ENCODE assay signal across 8 mouse cellular contexts in the genomic region with DNA sequence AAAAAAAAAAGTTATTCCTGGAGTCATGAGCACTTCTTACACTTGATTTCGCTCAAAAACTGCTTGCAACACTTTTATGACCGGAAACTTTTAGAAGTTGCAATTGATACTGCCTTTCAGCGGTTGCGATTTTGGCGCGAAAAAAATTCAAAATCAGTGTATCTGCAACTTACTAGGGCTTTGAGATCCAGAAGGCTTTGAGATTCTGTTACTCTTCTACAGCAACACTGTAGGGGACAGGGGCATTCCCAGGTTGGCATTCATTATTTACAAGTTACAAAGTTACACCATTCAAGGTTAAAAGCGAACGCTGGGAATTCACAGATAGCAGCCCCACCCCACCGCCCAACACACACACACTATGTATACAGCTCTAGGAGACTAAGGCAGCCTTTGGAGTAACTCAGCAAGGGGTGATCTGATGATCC. TPM values are rescaled to one million over a fixed set of nuclear protein-coding genes. Genes with fewer than 3 reads are reported as not detected.
A peak's percentile ranks its signal among the peaks of the same experiment; 100 is the strongest.
DNase-seq lines count a peak whose midpoint lies in the region; ATAC-seq and TF ChIP-seq lines count a peak whose summit lies in the region.

No protein-coding gene starts in this region.

- ATAC-seq in hindbrain, embryonic 15.5 days (ENCODE audit: low FRiP score, low read depth): no peak
- no peak for ATAC-seq in lung, postnatal 0 days

- H3K27me3 ChIP-seq in CH12.LX (replicated peaks): no peaks in the 10 kb centered on the region
- H3K27me3 ChIP-seq in embryonic facial prominence, embryonic 10.5 days (replicated peaks; ENCODE audit: low read depth, poor library complexity, severe bottlenecking): no peaks in the 10 kb centered on the region
- peaks cover 6% of the 10 kb centered on the region; the same call in 1 of the 2 replicates for H3K27me3 ChIP-seq in hindbrain, embryonic 15.5 days
- no peaks in the 10 kb centered on the region for H3K27me3 ChIP-seq in lung, postnatal 0 days (replicated peaks; ENCODE audit: insufficient read depth, low read length)
- no peaks in the 10 kb centered on the region for H3K27me3 ChIP-seq in splenic B cell, adult 2 months (ENCODE audit: control insufficient read depth, insufficient read depth, low read length, poor library complexity, severe bottlenecking)

- WGBS in embryonic facial prominence, embryonic 10.5 days: 2% methylated on average over 9 of the region's 9 CpGs
- 1% methylated on average over 9 of the region's 9 CpGs for WGBS in hindbrain, embryonic 15.5 days
- WGBS in lung, postnatal 0 days: 1% methylated on average over 9 of the region's 9 CpGs

- no peaks in the 10 kb centered on the region for H3K36me3 ChIP-seq in CH12.LX (replicated peaks in 1 of 2; ENCODE audit: control insufficient read depth in 1 of 2, insufficient read depth in 1 of 2, low read length in 1 of 2)
- no peaks in the 10 kb centered on the region for H3K36me3 ChIP-seq in embryonic facial prominence, embryonic 10.5 days (replicated peaks)
- H3K36me3 ChIP-seq in hindbrain, embryonic 15.5 days: no peaks in the 10 kb centered on the region
- no peaks in the 10 kb centered on the region for H3K36me3 ChIP-seq in lung, postnatal 0 days (ENCODE audit: insufficient read depth, low read length)
- H3K36me3 ChIP-seq in splenic B cell, adult 2 months (ENCODE audit: control insufficient read depth, insufficient read depth, low read length, poor library complexity, severe bottlenecking): no peaks in the 10 kb centered on the region

- H3K79me2 ChIP-seq in CH12.LX (replicated peaks; ENCODE audit: control insufficient read depth, extremely low read depth, insufficient read depth, poor library complexity, severe bottlenecking): no peaks in the 10 kb centered on the region

- dilution Hi-C loops in CH12.LX (cut with MboI; ENCODE audit: extremely low pct_ligation_motif_present, extremely low pct_unique_long_range_greater_than_20kb, low sequenced_read_pairs): no loop called here

- peak overlapping the region in 1 of 3 experiments; percentile 25 for H3K4me3 ChIP-seq in CH12.LX (replicated peaks in 1 of 3; ENCODE audit: low read depth in 2 of 3, low read length in 2 of 3, poor library complexity in 1 of 3)
- peak overlapping the region; percentile 63 for H3K4me3 ChIP-seq in embryonic facial prominence, embryonic 10.5 days
- peak overlapping the region; percentile 41 for H3K4me3 ChIP-seq in hindbrain, embryonic 15.5 days
- H3K4me3 ChIP-seq in lung, postnatal 0 days (ENCODE audit: low read depth, low read length): peak overlapping the region; percentile 34

- peak overlapping the region; percentile 85 for H3K27ac ChIP-seq in CH12.LX (ENCODE audit: insufficient read depth, low read depth)
- peak overlapping the region; percentile 97 for H3K27ac ChIP-seq in embryonic facial prominence, embryonic 10.5 days (replicated peaks)
- H3K27ac ChIP-seq in hindbrain, embryonic 15.5 days (replicated peaks): peak overlapping the region; percentile 65
- peak overlapping the region; percentile 43; the same call in 1 of the 2 replicates for H3K27ac ChIP-seq in lung, postnatal 0 days (ENCODE audit: low read length)

- peak overlapping the region; percentile 72 for H3K4me2 ChIP-seq in CH12.LX (ENCODE audit: insufficient read depth, low read depth, poor library complexity, severe bottlenecking)
- peak overlapping the region; percentile 85 for H3K4me2 ChIP-seq in hindbrain, embryonic 15.5 days
- peak overlapping the region; percentile 56 for H3K4me2 ChIP-seq in lung, postnatal 0 days (replicated peaks; ENCODE audit: low read depth, low read length)

- no peak for TF ChIP-seq CTCF in CH12.LX (conservative IDR thresholded peaks at IDR 0.05 in 1 of 2, IDR thresholded peaks at IDR 0.05 in 1 of 2; ENCODE audit: low read depth in 2 of 2, low read length in 2 of 2)
- no peak for TF ChIP-seq CTCF in lung, postnatal 0 days (IDR thresholded peaks at IDR 0.05)

- DNase-seq in frontal cortex, postnatal 36 days (ENCODE audit: low spot score in 2 of 2): peak; percentile 24 to 43
- DNase-seq in frontal cortex, postnatal 10 days (ENCODE audit: low spot score in 2 of 2): no peak
- DNase-seq in CH12.LX (ENCODE audit: extremely low read depth): peak; percentile 65
- DNase-seq in embryonic facial prominence, embryonic 10.5 days (ENCODE audit: low spot score): peak; percentile 62
- peak; percentile 50 for DNase-seq in lung, postnatal 0 days (ENCODE audit: low spot score)
- DNase-seq in splenic B cell, adult 2 months (ENCODE audit: low read depth, low spot score): peak; percentile 67
- DNase-seq in urinary bladder, postnatal 10 days (ENCODE audit: low spot score): no peak

- no peak for TF ChIP-seq RAD21 in CH12.LX (IDR thresholded peaks at IDR 0.05; ENCODE audit: low read depth, low read length)

- in situ Hi-C loops in CH12.LX (cut with MboI; ENCODE audit: low pct_ligation_motif_present, low pct_unique_long_range_greater_than_20kb, low sequenced_read_pairs): no loop called here

- no peaks in the 10 kb centered on the region for H3K9me3 ChIP-seq in CH12.LX (replicated peaks; ENCODE audit: low read length)
- H3K9me3 ChIP-seq in embryonic facial prominence, embryonic 10.5 days: no peaks in the 10 kb centered on the region
- no peaks in the 10 kb centered on the region for H3K9me3 ChIP-seq in hindbrain, embryonic 15.5 days
- H3K9me3 ChIP-seq in lung, postnatal 0 days (ENCODE audit: low read length): no peaks in the 10 kb centered on the region

- peak overlapping the region; percentile 37 for H3K9ac ChIP-seq in CH12.LX (ENCODE audit: insufficient read depth, low read depth)
- no peak overlapping the region for H3K9ac ChIP-seq in hindbrain, embryonic 15.5 days
- H3K9ac ChIP-seq in lung, postnatal 0 days (replicated peaks; ENCODE audit: low read depth): no peak overlapping the region

- TF ChIP-seq EP300 in CH12.LX (IDR thresholded peaks at IDR 0.05; ENCODE audit: low read length): no peak
- no peak for TF ChIP-seq EP300 in lung, postnatal 0 days (IDR thresholded peaks at IDR 0.05)

- TF ChIP-seq POLR2A in CH12.LX (IDR thresholded peaks at IDR 0.05; ENCODE audit: low read depth, low read length): no peak

- peaks cover 0 to 33% of the 10 kb centered on the region in 2 experiments; a peak in 3 of 4 replicates for H3K4me1 ChIP-seq in CH12.LX (ENCODE audit: control insufficient read depth in 1 of 2, insufficient read depth in 2 of 2)
- H3K4me1 ChIP-seq in embryonic facial prominence, embryonic 10.5 days: peaks cover 40% of the 10 kb centered on the region
- H3K4me1 ChIP-seq in hindbrain, embryonic 15.5 days (replicated peaks): peaks cover 47% of the 10 kb centered on the region
- H3K4me1 ChIP-seq in lung, postnatal 0 days (ENCODE audit: insufficient read depth, low read depth, low read length): peaks cover 10% of the 10 kb centered on the region; the same call in 1 of the 2 replicates

TF ChIP-seq in CH12.LX, 34 proteins besides CTCF, POLR2A, EP300 and RAD21 (continues in another document):
- TF ChIP-seq ELF1 (IDR thresholded peaks at IDR 0.05; ENCODE audit: low read depth, low read length) (no peak), ZNF384 (IDR thresholded peaks at IDR 0.05; ENCODE audit: low read depth, low read length) (peak; percentile 40; the same call in 1 of the 2 replicates), NELFE (IDR thresholded peaks at IDR 0.05; ENCODE audit: low read depth, low read length) (no peak), E2F4 (IDR thresholded peaks at IDR 0.05; ENCODE audit: insufficient replicate concordance, low read depth, low read length) (peak; percentile 97), UBTF (IDR thresholded peaks at IDR 0.05; ENCODE audit: low read depth, low read length) (no peak), IRF4 (IDR thresholded peaks at IDR 0.05; ENCODE audit: low read depth, low read length) (peak; percentile 34; the same call in 1 of the 2 replicates)

RNA-seq across cellular contexts. Expression of a gene that starts 0.6 kb away (rescaled TPM):
- total RNA-seq in CH12.LX (2012; rRNA removed) (797 and 828 TPM in 2 replicates), CH12.LX (2014; rRNA removed) (7.7 and 21.2 TPM in 2 replicates)
- 2.0 and 14.3 TPM in 2 replicates for polyA plus RNA-seq in CH12.LX (2012; ENCODE audit: insufficient read length, low read depth)
- polyA plus RNA-seq in embryonic facial prominence, embryonic 10.5 days (2016; fragmentation: Nextera tagmentation; extraction: Ambion mirVana): 102 and 103 TPM in 2 replicates
- 28.0 and 43.0 TPM in 2 replicates for polyA plus RNA-seq in hindbrain, embryonic 15.5 days (2015; fragmentation: Nextera tagmentation; extraction: Ambion mirVana)
- 14.5 and 16.9 TPM in 2 replicates for polyA plus RNA-seq in lung, postnatal 0 days (2015; fragmentation: Nextera tagmentation; extraction: Ambion mirVana)

RNA-seq across cellular contexts. Expression of a gene that starts 3.3 kb away (rescaled TPM):
- 792 and 1,025 TPM in 2 replicates for total RNA-seq in CH12.LX (2012; rRNA removed)
- 3.0 and 4.7 TPM in 2 replicates for total RNA-seq in CH12.LX (2014; rRNA removed)
- 7.1 TPM in 1 of 2 replicates, not detected in the other for polyA plus RNA-seq in CH12.LX (2012; ENCODE audit: insufficient read length, low read depth)
- 10.9 and 18.0 TPM in 2 replicates for polyA plus RNA-seq in embryonic facial prominence, embryonic 10.5 days (2016; fragmentation: Nextera tagmentation; extraction: Ambion mirVana)
- 1.0 and 1.5 TPM in 2 replicates for polyA plus RNA-seq in hindbrain, embryonic 15.5 days (2015; fragmentation: Nextera tagmentation; extraction: Ambion mirVana)
- 1.3 TPM in 1 of 2 replicates, not detected in the other for polyA plus RNA-seq in lung, postnatal 0 days (2015; fragmentation: Nextera tagmentation; extraction: Ambion mirVana)

RNA-seq across cellular contexts. Expression of a gene that starts 3.3 kb away (rescaled TPM):
- 1,032 and 1,397 TPM in 2 replicates for total RNA-seq in CH12.LX (2012; rRNA removed)
- total RNA-seq in CH12.LX (2014; rRNA removed): 12.2 and 16.6 TPM in 2 replicates
- 0.71 and 1.9 TPM in 2 replicates for polyA plus RNA-seq in CH12.LX (2012; ENCODE audit: insufficient read length, low read depth)
- 34.8 and 36.2 TPM in 2 replicates for polyA plus RNA-seq in embryonic facial prominence, embryonic 10.5 days (2016; fragmentation: Nextera tagmentation; extraction: Ambion mirVana)
- polyA plus RNA-seq in hindbrain, embryonic 15.5 days (2015; fragmentation: Nextera tagmentation; extraction: Ambion mirVana): 3.5 and 7.4 TPM in 2 replicates
- 1.4 and 2.4 TPM in 2 replicates for polyA plus RNA-seq in lung, postnatal 0 days (2015; fragmentation: Nextera tagmentation; extraction: Ambion mirVana)

RNA-seq across cellular contexts. Expression of a gene that starts 3.5 kb away (rescaled TPM):
- 476 and 510 TPM in 2 replicates for total RNA-seq in CH12.LX (2012; rRNA removed)
- total RNA-seq in CH12.LX (2014; rRNA removed): 2.7 and 3.6 TPM in 2 replicates
- polyA plus RNA-seq in CH12.LX (2012; ENCODE audit: insufficient read length, low read depth): 0.60 and 1.3 TPM in 2 replicates
- polyA plus RNA-seq in embryonic facial prominence, embryonic 10.5 days (2016; fragmentation: Nextera tagmentation; extraction: Ambion mirVana): 3.1 and 3.2 TPM in 2 replicates
- polyA plus RNA-seq in hindbrain, embryonic 15.5 days (2015; fragmentation: Nextera tagmentation; extraction: Ambion mirVana): 0.44 and 0.58 TPM in 2 replicates
- polyA plus RNA-seq in lung, postnatal 0 days (2015; fragmentation: Nextera tagmentation; extraction: Ambion mirVana): 0.61 and 0.95 TPM in 2 replicates

RNA-seq across cellular contexts. Expression of a gene that starts 26.2 kb away (rescaled TPM):
- total RNA-seq in CH12.LX (2012; rRNA removed) (1,881 and 2,257 TPM in 2 replicates), CH12.LX (2014; rRNA removed) (17.1 and 32.4 TPM in 2 replicates)
- polyA plus RNA-seq in CH12.LX (2012; ENCODE audit: insufficient read length, low read depth): 4.1 and 4.3 TPM in 2 replicates
- polyA plus RNA-seq in embryonic facial prominence, embryonic 10.5 days (2016; fragmentation: Nextera tagmentation; extraction: Ambion mirVana): 21.7 and 23.9 TPM in 2 replicates
- 4.9 and 7.3 TPM in 2 replicates for polyA plus RNA-seq in hindbrain, embryonic 15.5 days (2015; fragmentation: Nextera tagmentation; extraction: Ambion mirVana)
- 3.0 and 4.5 TPM in 2 replicates for polyA plus RNA-seq in lung, postnatal 0 days (2015; fragmentation: Nextera tagmentation; extraction: Ambion mirVana)

Comparison
In these comparisons a context has a peak if more than half of its experiments do, and no peak if none do; other contexts are left out.
1. DNase-seq: peak in frontal cortex, postnatal 36 days (2 of 2), CH12.LX (single experiment), embryonic facial prominence, embryonic 10.5 days (single experiment), lung, postnatal 0 days (single experiment) and splenic B cell, adult 2 months (single experiment); none in frontal cortex, postnatal 10 days (0 of 2) and urinary bladder, postnatal 10 days (single experiment).
2. H3K27ac ChIP-seq: peak in every context shown above with its lines; median percentile 97 in embryonic facial prominence, embryonic 10.5 days; 85 in CH12.LX; 65 in hindbrain, embryonic 15.5 days; 43 in lung, postnatal 0 days.
3. Peak in every context shown above with its lines, with median percentiles within 50 percentile points of each other: H3K4me2 ChIP-seq.